Mouse (Mus musculus) liver, adult (tissue): ENCODE data around the gene Capn3.

Source experiments
- GATA4 ChIP-seq: IDR thresholded peaks from 2 replicates; pipeline ENCODE4 v1.6.1; 2014; ENCODE audit warnings: mild to moderate bottlenecking, low read length; ENCODE audit not compliant: insufficient replicate concordance

Gene Capn3

DNA sequence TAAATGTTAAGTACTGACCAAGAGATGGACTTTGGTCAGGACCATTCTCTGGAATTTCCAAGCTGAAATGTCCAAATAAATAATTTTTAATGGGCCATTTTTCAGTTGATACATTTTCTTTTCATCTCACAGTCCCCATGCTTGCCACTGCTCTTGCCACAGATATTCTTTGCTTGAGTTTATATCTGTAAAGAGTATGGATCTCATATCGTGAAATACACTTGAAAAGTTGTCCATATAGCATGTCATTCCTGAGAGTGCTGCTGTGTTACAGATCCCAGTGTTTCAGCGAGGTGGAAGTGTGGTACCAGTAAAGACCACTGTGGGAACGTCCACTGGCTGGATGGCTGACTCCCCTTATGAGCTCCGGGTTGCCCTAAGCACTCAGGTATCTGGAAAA is at the start of gene Capn3:
Gene Capn3, plus strand, starts transcription at position 301 of the 400 bp plus-strand sequence.
- TF ChIP-seq GATA4, result no peak

DNA sequence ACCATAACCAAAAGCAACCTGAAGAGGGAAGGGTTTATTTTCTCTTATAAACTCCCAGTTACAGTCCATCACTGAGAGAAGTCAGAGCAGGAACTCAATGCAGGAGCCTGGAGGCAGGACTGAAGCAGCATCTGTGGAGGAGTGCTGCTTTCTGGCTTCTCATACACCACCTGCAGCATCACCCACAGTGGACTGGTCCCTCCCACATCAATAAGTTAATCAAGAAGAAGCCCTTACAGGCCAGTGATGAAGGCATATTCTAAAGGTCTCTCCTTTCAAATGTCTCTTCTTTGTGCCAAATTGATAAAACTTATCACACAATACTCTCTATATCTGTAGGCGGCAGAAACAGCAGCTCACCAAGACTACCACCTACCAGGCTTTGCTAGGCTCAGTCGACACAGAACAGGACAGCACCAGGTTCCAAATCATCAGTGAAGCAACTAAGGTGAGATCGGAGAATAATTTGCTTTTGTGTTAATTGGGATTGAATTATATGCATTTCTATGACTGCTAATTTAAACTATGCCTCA is 44.7 kb upstream of the Capn3 start:
- no peak for TF ChIP-seq GATA4

DNA sequence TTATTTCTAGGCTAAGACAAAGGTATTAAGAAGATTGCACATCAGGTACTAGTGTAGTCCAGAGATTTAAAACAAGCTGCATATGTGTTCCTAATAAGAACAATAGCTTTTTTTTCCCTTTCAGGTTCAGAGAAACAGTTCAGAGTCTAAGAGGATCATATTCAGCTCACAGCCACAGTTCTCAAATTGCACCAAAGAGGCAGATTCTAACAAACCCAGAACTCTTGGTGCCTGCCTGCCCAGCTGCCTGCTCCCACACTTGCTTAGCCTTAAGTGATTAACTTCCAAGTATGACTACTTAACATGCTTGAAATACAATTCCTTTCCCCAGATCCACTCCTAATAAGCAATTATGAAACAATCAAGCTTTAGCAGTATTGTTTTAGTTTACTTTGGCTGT is 41.7 kb upstream of the Capn3 start:
- TF ChIP-seq GATA4, result no peak

DNA sequence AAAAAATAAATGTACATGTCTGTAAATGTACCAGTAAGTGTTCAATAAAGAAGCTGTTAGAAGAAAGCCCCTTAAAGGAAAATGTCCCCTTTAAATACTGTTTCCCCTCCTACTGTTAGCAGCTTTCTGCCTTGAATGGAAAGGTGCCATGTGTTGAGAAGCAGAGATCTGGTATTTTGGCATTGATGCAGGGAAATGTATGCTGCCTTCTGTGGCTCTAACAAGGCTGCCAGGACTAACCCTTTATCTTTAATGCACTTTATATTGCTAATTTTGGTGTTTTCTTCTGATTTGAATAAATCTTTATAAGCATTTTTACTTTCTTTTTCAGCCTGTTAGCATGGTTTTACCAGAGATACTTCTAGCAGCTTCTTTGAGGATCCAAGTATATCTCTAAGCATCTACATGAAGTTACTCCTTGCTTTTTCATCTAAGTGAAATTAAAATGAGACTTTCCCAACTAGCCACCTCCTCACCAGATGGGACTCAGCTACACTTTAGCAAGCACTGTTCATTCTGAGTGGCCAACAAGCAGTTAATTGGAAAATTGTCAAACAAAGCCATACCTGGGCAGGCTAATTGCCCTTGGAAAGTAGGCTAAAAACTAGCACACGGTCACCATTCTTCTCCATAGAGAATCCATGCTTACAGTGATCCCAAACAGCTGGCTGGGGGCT is 40.9 kb upstream of the Capn3 start:
- no peak for TF ChIP-seq GATA4

DNA sequence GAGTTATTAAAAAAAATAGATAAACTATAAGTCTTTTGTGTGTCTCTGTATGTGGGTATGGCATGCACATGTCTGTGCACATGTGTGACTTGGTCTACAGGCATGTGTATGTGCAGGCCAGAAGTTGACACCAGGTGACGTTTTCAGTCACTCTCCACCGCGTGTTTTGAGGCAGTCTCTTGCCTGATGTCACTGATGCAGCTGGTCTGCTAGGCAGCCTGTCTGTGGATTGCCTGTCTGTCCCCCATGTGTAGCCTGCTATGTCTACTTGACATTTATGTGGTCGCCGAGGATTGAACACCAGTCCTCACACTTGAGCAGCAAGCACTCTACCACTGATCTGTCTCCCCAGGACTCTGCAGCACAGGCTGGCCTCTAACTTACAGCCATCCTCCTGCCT is 31.4 kb upstream of the Capn3 start:
- TF ChIP-seq GATA4, result no peak

DNA sequence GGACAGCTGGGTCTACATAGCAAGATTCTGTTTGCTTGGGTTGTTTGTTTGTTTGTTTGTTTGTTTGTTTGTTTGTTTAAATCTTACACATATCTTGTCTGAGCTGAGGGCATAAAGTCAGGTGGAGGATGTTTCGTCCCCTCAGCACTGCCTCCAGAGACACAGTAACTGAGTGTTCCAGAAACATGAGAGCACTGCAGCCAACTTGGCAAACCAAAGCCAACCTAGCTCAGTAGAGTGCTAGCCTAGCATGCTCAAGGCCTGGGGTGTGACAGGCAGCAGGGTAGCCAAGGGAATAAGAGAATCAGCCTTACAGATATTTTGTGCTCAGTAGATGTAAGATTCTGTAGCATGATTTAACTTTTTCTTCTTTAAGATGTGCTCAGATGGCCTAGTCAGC is 11.3 kb upstream of the Capn3 start:
- no peak for TF ChIP-seq GATA4

DNA sequence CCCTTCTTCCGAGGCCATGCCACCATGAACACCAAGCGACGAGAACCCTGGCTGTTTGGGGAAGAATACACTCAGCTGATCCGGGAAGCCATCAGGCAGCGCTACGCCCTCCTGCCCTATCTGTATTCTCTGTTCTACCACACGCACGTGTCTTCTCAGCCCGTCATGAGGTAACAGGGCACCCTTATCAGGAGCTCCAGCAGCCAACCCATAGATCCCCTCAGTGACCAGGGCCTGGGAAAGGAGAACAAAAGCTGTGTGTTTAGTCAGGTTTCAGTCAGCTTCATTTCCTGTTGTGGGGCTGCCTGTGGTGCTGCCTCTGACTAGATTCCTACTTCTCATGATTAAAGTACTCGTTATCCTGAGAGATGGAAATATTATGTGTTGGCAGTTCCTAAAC is 9.4 kb upstream of the Capn3 start:
- TF ChIP-seq GATA4, result no peak

DNA sequence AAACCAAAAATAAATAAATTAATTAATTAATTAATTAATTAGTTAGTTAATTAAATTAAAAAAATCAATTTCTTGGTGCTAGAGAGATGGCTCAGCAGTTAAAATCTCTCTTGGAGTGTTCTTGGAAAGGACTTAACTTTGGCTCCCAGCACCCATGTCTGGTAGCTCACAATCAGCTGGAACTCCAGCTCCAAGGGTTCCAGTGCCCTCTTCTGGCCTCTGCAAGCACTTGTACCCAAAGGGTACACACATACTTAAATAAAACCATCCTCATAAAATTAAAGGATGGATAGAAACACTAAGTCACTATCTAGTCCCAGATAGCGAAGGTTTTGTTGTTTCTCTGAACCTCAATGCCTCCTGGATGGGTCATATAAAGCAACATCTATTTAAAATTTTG is 8.5 kb upstream of the Capn3 start:
- TF ChIP-seq GATA4, result no peak

DNA sequence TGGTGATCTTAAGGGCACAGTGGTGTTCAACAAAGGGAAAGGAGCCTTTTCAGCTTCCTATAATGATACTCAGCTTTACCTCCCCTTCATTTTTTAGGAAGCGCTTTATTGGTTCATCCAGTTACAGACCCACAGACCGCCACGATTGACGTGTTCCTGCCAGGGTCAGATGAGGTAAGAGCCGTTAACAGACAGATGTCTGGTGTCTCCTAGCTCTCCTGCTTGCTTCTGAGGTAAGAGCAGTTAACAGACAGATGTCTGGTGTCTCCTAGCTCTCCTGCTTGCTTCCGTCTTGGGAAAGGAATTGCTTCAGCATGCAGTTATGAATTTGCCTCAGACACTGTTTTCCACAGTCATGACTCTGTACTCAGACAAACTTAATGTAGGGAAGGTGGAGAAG is 5.1 kb upstream of the Capn3 start:
- no peak for TF ChIP-seq GATA4

DNA sequence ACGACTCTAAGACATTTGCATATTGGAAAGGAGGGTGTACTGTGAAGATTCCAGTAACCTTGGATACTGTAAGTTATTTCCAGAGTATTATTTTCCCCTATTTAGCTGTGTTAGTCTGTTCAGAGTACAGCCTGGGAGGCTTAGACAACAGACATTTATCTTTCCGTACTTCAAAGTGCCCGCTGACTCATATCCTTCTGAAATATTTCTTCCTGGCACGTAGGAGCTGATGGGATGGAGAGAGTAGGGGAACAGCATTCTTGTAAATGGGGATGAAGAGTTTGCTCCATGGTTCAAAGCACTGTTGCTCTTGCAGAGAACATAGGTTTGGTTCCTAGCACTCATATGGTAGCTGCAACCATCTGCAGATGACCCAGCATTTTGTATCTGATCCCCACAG is 3.2 kb upstream of the Capn3 start:
- no peak for TF ChIP-seq GATA4

DNA sequence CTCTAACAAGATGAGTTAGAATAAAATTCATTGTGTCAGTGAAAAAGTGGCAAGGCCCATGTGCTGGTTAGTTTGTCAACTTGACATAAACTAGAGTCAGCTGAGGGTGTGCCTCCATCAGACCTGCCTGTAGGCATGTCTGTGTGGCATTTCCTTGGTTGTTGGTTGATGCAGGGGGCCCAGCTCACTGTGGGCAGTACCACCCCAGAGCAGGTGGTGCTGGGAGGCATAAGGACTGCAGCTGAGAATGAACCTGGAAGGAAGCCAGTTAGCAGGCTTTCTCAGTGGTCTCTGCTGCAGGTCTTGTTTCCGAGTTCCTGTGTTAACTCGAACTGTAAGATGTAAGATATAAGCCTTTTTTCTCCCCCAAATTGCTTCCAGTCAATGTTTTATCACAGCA is 832 bp upstream of the Capn3 start:
- TF ChIP-seq GATA4, result no peak

DNA sequence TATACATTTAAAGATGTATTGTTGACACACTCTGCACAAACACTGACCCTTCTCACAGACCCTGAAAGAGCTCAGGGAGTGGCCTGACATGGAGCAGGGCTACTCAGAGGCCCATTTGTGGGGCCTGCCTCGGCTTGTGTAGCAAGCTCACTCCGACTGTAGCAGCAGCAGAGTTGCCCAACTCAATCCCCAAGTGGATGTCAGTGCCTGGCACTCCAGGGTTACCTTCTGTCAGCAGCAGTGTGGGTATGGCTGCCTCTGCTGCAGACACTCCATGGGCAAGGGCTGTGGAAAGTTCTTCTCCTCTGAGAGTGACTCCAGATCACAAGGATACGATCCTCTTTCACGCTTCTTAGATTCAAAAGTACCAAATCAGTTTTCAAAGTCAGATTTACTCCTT is 4.4 kb downstream of the Capn3 start:
- TF ChIP-seq GATA4, result no peak

DNA sequence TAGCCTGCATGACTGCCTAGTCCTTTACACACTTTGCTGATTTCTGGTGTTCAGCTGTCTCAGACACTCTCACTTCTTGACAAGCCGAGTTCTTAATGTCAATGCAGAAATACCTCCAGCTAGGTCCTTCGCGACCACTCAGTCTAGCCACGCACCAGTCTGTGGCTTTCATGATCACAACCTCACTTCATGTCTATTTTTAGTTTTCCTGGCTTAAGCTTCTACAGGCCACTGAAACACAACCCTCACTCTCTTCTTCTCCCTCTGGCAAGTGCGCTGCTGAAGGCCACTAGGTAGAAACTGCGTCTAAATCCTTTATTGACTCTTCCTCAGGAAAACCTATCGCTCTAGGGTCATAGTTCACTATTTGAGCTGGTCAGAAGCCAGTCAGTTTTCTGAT is 7.5 kb downstream of the Capn3 start:
- TF ChIP-seq GATA4, result no peak

DNA sequence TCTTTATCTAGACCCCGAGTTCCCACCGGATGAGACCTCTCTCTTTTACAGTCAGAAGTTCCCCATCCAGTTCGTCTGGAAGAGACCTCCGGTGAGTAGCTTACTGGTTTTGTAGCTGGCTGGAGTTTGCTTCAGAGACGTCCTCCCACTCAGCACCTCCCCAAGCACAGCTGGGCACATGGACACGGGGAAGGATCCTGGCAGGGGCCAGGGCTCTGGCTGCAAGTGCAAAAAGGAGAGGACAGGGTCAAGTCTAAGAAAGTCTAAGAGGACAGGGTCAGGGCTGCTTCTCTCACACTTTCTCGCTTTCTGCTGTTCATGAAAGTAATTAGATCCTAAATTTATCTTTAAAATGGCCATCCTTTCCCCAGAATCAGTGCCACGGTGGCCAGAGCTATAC is 8.3 kb downstream of the Capn3 start:
- no peak for TF ChIP-seq GATA4

DNA sequence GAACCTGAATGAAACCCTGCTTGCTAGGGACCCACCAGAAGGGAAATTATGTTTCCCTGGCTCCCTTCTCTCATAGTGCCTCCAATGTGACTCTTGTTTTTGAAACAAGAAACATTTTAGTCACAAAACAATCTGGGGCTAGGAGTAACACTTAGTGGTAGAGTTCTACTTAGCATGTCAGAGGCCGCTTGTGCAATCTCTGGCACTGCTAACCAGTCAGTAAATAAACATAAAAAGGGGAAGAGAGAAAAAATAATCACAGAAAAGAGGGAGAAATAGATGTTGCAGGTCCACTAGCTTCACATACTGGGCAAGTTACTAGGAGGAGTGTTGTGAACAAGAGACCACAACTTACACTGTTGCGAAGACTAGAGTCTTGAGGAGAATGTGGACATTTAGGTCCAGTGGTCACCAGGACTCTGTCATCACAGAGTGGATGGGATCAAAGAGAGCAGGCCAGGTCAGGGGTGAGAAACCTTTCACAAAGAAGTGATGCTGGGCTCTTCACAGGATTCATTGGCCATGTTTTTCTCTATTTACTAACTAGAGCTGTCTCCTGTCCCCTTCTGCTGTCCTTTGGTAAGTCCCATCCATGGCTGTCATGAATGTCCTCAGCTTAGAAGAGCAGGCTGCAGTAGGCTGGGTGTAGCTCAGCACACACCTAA is 9.0 kb downstream of the Capn3 start:
- TF ChIP-seq GATA4, result no peak

DNA sequence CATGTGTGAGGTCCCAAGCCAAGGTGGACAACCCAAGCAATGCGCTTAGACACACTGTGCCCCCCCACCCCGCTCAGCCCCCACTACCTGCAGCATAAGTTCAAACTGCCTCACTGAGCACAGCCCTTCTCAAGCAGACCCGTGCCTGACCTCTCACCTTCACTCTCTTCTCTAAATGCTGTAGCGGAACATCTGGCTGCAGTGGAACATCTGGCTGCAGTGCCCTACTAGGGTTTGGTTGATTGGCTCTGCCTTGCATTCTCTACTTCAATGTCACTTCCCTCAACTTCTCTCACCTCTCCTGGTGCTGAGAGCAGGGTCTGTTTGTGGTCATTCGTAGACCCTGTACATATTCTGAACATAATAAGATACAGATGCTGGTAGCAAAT is 9.6 kb downstream of the Capn3 start:
- TF ChIP-seq GATA4, result no peak

DNA sequence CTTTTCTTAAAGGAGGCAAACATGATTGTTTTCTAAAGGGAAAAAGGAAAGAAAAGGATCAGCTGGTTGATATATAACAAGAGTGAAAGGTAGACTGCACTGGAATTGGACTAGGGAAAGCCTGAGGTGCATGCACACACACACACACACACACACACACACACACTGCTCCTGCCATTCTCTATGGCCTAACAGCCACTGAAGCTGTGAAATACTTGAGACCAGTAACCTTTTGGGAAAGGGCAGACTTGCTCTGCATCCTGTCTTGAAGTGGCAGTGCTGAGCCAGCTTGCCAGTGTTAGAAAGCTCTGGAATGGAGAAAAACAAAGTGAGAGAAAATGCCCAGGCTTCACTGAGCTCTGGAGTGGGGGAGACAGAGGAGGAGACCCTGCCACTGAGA is 12.2 kb downstream of the Capn3 start:
- TF ChIP-seq GATA4, result no peak
